Mouse (Mus musculus): Measurements from ENCODE around the gene Wsb1. TPM values are rescaled to one million over a fixed set of nuclear protein-coding genes. Genes with fewer than 3 reads are reported as not detected.

Gene Wsb1
- polyA plus RNA-seq, 1 experiment from 2014 or later = 114 TPM

GRCm38 (mm10) chr11:79292130-79292529, 37.7 kb upstream of the Wsb1 start:
- Histone ChIP-seq H3K4me2 (no peak overlapping the region), H3K9ac (ENCODE audit: low read depth, low read length) (no peak overlapping the region), H3K27ac (ENCODE audit: low read depth, low read length) (no peak overlapping the region), H3K4me3 (ENCODE audit: low read depth, low read length) (no peak overlapping the region), H3K36me3 (ENCODE audit: control insufficient read depth, insufficient read depth, low read length) (no peaks in the 10 kb centered on the region), H3K4me1 (replicated peaks; ENCODE audit: control insufficient read depth, insufficient read depth, low read length) (peaks cover 5% of the 10 kb centered on the region), H3K27me3 (replicated peaks; ENCODE audit: control insufficient read depth, insufficient read depth, low read length) (no peaks in the 10 kb centered on the region), H3K9me3 (ENCODE audit: control insufficient read depth, low read length) (no peaks in the 10 kb centered on the region)
- no peak for DNase-seq (ENCODE audit: low spot score)
- WGBS = 76% methylated on average over 3 of the region's 3 CpGs
- no peak for ATAC-seq (replicated peaks; ENCODE audit: low FRiP score)

- DNase-seq (ENCODE audit: low spot score) (no peak), ATAC-seq (replicated peaks; ENCODE audit: low FRiP score) (no peak)
- Histone ChIP-seq H3K4me2 (no peak overlapping the region), H3K4me1 (replicated peaks; ENCODE audit: control insufficient read depth, insufficient read depth, low read length) (peaks cover 7% of the 10 kb centered on the region), H3K4me3 (ENCODE audit: low read depth, low read length) (no peak overlapping the region), H3K36me3 (ENCODE audit: control insufficient read depth, insufficient read depth, low read length) (no peaks in the 10 kb centered on the region), H3K9me3 (ENCODE audit: control insufficient read depth, low read length) (no peaks in the 10 kb centered on the region), H3K9ac (ENCODE audit: low read depth, low read length) (no peak overlapping the region), H3K27ac (ENCODE audit: low read depth, low read length) (no peak overlapping the region), H3K27me3 (replicated peaks; ENCODE audit: control insufficient read depth, insufficient read depth, low read length) (no peaks in the 10 kb centered on the region)
- 56% methylated on average over 5 of the region's 5 CpGs for WGBS
Observed at GRCm38 (mm10) chr11:79291651-79292050, 37.2 kb upstream of the Wsb1 start.

GRCm38 (mm10) chr11:79290473-79290872, 36.0 kb upstream of the Wsb1 start:
- ATAC-seq (replicated peaks; ENCODE audit: low FRiP score) = no peak
- Histone ChIP-seq H3K4me2 (no peak overlapping the region), H3K27ac (ENCODE audit: low read depth, low read length) (no peak overlapping the region), H3K9me3 (ENCODE audit: control insufficient read depth, low read length) (no peaks in the 10 kb centered on the region), H3K27me3 (replicated peaks; ENCODE audit: control insufficient read depth, insufficient read depth, low read length) (no peaks in the 10 kb centered on the region), H3K36me3 (ENCODE audit: control insufficient read depth, insufficient read depth, low read length) (no peaks in the 10 kb centered on the region), H3K4me3 (ENCODE audit: low read depth, low read length) (no peak overlapping the region), H3K4me1 (replicated peaks; ENCODE audit: control insufficient read depth, insufficient read depth, low read length) (peaks cover 12% of the 10 kb centered on the region), H3K9ac (ENCODE audit: low read depth, low read length) (no peak overlapping the region)
- 43% methylated on average over 2 of the region's 2 CpGs for WGBS
- no peak for DNase-seq (ENCODE audit: low spot score)

GRCm38 (mm10) chr11:79288913-79289640, 34.6 kb upstream of the Wsb1 start:
- Histone ChIP-seq H3K4me2 (no peak overlapping the region), H3K27me3 (replicated peaks; ENCODE audit: control insufficient read depth, insufficient read depth, low read length) (no peaks in the 10 kb centered on the region), H3K36me3 (ENCODE audit: control insufficient read depth, insufficient read depth, low read length) (no peaks in the 10 kb centered on the region), H3K4me1 (replicated peaks; ENCODE audit: control insufficient read depth, insufficient read depth, low read length) (peaks cover 12% of the 10 kb centered on the region), H3K27ac (ENCODE audit: low read depth, low read length) (no peak overlapping the region), H3K4me3 (ENCODE audit: low read depth, low read length) (no peak overlapping the region), H3K9ac (ENCODE audit: low read depth, low read length) (no peak overlapping the region), H3K9me3 (ENCODE audit: control insufficient read depth, low read length) (no peaks in the 10 kb centered on the region; the same call in 1 of the 2 replicates)
- ATAC-seq (replicated peaks; ENCODE audit: low FRiP score) (no peak), DNase-seq (ENCODE audit: low spot score) (no peak)
- WGBS = 76% methylated on average over 5 of the region's 5 CpGs

GRCm38 (mm10) chr11:79288278-79288843, 33.9 kb upstream of the Wsb1 start:
- H3K9ac ChIP-seq (ENCODE audit: low read depth, low read length) = no peak overlapping the region
- WGBS = 76% methylated on average over 7 of the region's 7 CpGs
- no peak overlapping the region for H3K27ac ChIP-seq (ENCODE audit: low read depth, low read length)

GRCm38 (mm10) chr11:79287447-79287846, 33.0 kb upstream of the Wsb1 start:
- WGBS = 33% methylated on average over 6 of the region's 6 CpGs
- Histone ChIP-seq H3K27ac (ENCODE audit: low read depth, low read length) (peak overlapping the region; percentile 51), H3K9me3 (ENCODE audit: control insufficient read depth, low read length) (no peaks in the 10 kb centered on the region; the same call in 1 of the 2 replicates), H3K9ac (ENCODE audit: low read depth, low read length) (no peak overlapping the region), H3K4me2 (peak overlapping the region; percentile 49), H3K4me3 (ENCODE audit: low read depth, low read length) (no peak overlapping the region), H3K4me1 (replicated peaks; ENCODE audit: control insufficient read depth, insufficient read depth, low read length) (peaks cover 12% of the 10 kb centered on the region), H3K27me3 (replicated peaks; ENCODE audit: control insufficient read depth, insufficient read depth, low read length) (no peaks in the 10 kb centered on the region), H3K36me3 (ENCODE audit: control insufficient read depth, insufficient read depth, low read length) (no peaks in the 10 kb centered on the region)
- ATAC-seq (replicated peaks; ENCODE audit: low FRiP score) (no peak; the same call in 1 of the 2 replicates), DNase-seq (ENCODE audit: low spot score) (no peak)

More at GRCm38 (mm10) chr11:79288278-79288843, 33.9 kb upstream of the Wsb1 start:
- H3K4me3 ChIP-seq (ENCODE audit: low read depth, low read length) = no peak overlapping the region
- H3K36me3 ChIP-seq (ENCODE audit: control insufficient read depth, insufficient read depth, low read length) = no peaks in the 10 kb centered on the region
- no peak overlapping the region for H3K4me2 ChIP-seq
- no peaks in the 10 kb centered on the region for H3K27me3 ChIP-seq (replicated peaks; ENCODE audit: control insufficient read depth, insufficient read depth, low read length)
- H3K4me1 ChIP-seq (replicated peaks; ENCODE audit: control insufficient read depth, insufficient read depth, low read length) = peaks cover 12% of the 10 kb centered on the region
- no peaks in the 10 kb centered on the region; the same call in 1 of the 2 replicates for H3K9me3 ChIP-seq (ENCODE audit: control insufficient read depth, low read length)
- ATAC-seq (replicated peaks; ENCODE audit: low FRiP score) = no peak
- no peak for DNase-seq (ENCODE audit: low spot score)

GRCm38 (mm10) chr11:79286305-79286799, 31.9 kb upstream of the Wsb1 start:
- Histone ChIP-seq H3K27ac (ENCODE audit: low read depth, low read length) (peak overlapping the region; percentile 71), H3K4me1 (replicated peaks; ENCODE audit: control insufficient read depth, insufficient read depth, low read length) (peaks cover 12% of the 10 kb centered on the region), H3K4me3 (ENCODE audit: low read depth, low read length) (no peak overlapping the region), H3K36me3 (ENCODE audit: control insufficient read depth, insufficient read depth, low read length) (no peaks in the 10 kb centered on the region), H3K9me3 (ENCODE audit: control insufficient read depth, low read length) (no peaks in the 10 kb centered on the region; the same call in 1 of the 2 replicates), H3K27me3 (replicated peaks; ENCODE audit: control insufficient read depth, insufficient read depth, low read length) (no peaks in the 10 kb centered on the region), H3K4me2 (peak overlapping the region; percentile 49), H3K9ac (ENCODE audit: low read depth, low read length) (0 out of 2 replicates have a peak overlapping the region, but pooled peaks have one; percentile 23)
- 13% methylated on average over 9 of the region's 9 CpGs for WGBS
- DNase-seq (ENCODE audit: low spot score) = no peak
- peak; percentile 41; the same call in 1 of the 2 replicates for ATAC-seq (replicated peaks; ENCODE audit: low FRiP score)

GRCm38 (mm10) chr11:79283350-79284030, 29.0 kb upstream of the Wsb1 start:
- ATAC-seq (replicated peaks; ENCODE audit: low FRiP score) = no peak
- Histone ChIP-seq H3K4me1 (replicated peaks; ENCODE audit: control insufficient read depth, insufficient read depth, low read length) (peaks cover 12% of the 10 kb centered on the region), H3K27me3 (replicated peaks; ENCODE audit: control insufficient read depth, insufficient read depth, low read length) (no peaks in the 10 kb centered on the region), H3K9me3 (ENCODE audit: control insufficient read depth, low read length) (no peaks in the 10 kb centered on the region; the same call in 1 of the 2 replicates), H3K27ac (ENCODE audit: low read depth, low read length) (no peak overlapping the region), H3K36me3 (ENCODE audit: control insufficient read depth, insufficient read depth, low read length) (no peaks in the 10 kb centered on the region), H3K4me2 (no peak overlapping the region), H3K9ac (ENCODE audit: low read depth, low read length) (no peak overlapping the region), H3K4me3 (ENCODE audit: low read depth, low read length) (no peak overlapping the region)
- no peak for DNase-seq (ENCODE audit: low spot score)
- 83% methylated on average over 4 of the region's 4 CpGs for WGBS
